Mouse (Mus musculus): ENCODE measurements around the gene Arhgap1. TPM values are rescaled to one million over a fixed set of nuclear protein-coding genes. Genes with fewer than 3 reads are reported as not detected.

The Arhgap1 gene
- polyA plus RNA-seq, 1 experiment from 2014 or later: 168 TPM

DNA sequence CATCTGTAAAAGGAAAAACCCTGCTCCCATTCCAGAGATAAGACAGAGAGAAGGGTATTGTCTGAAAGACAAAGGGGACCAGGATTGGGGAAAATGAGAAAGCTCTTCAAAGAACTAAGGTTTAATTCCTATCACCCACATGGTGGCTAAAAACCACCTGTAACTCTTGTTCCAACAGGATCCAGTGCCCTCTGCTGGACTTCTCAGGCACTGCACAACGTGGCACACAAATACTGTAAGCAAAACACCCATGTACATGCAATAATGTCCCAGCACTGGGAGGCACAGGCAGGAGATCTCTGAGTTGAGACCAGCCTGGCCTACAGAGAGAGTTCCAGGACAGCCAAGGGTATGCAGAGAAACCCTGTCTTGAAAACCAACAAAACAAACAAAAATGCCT, 2.9 kb upstream of the Arhgap1 start:
- WGBS: 28% methylated on average over 1 of the region's 1 CpGs
- ATAC-seq (ENCODE audit: insufficient number of reproducible peaks, low FRiP score): no peak
- Histone ChIP-seq H3K27me3 (replicated peaks) (no peaks in the 10 kb centered on the region), H3K36me3 (peaks cover 58% of the 10 kb centered on the region), H3K9ac (no peak overlapping the region), H3K9me3 (replicated peaks) (no peaks in the 10 kb centered on the region), H3K4me2 (no peak overlapping the region), H3K4me3 (no peak overlapping the region), H3K27ac (ENCODE audit: poor library complexity, severe bottlenecking) (no peak overlapping the region), H3K4me1 (replicated peaks) (peaks cover 18% of the 10 kb centered on the region)

GRCm38 (mm10) chr2:91649152-91649551, 508 bp upstream of the Arhgap1 start:
- no peak for ATAC-seq (ENCODE audit: insufficient number of reproducible peaks, low FRiP score)
- peak overlapping the region; percentile 59 for H3K27ac ChIP-seq (ENCODE audit: poor library complexity, severe bottlenecking)
- H3K4me2 ChIP-seq: peak overlapping the region; percentile 94
- no peaks in the 10 kb centered on the region for H3K27me3 ChIP-seq (replicated peaks)
- peaks cover 42% of the 10 kb centered on the region for H3K4me1 ChIP-seq (replicated peaks)
- H3K9me3 ChIP-seq (replicated peaks): no peaks in the 10 kb centered on the region
- 1% methylated on average over 15 of the region's 15 CpGs for WGBS
- peak overlapping the region; percentile 95 for H3K9ac ChIP-seq
- H3K36me3 ChIP-seq: peaks cover 48% of the 10 kb centered on the region
- peak overlapping the region; percentile 86 for H3K4me3 ChIP-seq

- peaks cover 55% of the 10 kb centered on the region for H3K4me1 ChIP-seq (replicated peaks)
- no peaks in the 10 kb centered on the region for H3K27me3 ChIP-seq (replicated peaks)
- H3K4me3 ChIP-seq: peak overlapping the region; percentile 86
- peak overlapping the region; percentile 85 for H3K4me2 ChIP-seq
- H3K36me3 ChIP-seq: peaks cover 48% of the 10 kb centered on the region
- H3K27ac ChIP-seq (ENCODE audit: poor library complexity, severe bottlenecking): peak overlapping the region; percentile 88
- peak; percentile 44 for ATAC-seq (ENCODE audit: insufficient number of reproducible peaks, low FRiP score)
- no peaks in the 10 kb centered on the region for H3K9me3 ChIP-seq (replicated peaks)
- 8% methylated on average over 16 of the region's 16 CpGs for WGBS
- H3K9ac ChIP-seq: peak overlapping the region; percentile 81
Observed at GRCm38 (mm10) chr2:91650360-91650995, 818 bp downstream of the Arhgap1 start.

DNA sequence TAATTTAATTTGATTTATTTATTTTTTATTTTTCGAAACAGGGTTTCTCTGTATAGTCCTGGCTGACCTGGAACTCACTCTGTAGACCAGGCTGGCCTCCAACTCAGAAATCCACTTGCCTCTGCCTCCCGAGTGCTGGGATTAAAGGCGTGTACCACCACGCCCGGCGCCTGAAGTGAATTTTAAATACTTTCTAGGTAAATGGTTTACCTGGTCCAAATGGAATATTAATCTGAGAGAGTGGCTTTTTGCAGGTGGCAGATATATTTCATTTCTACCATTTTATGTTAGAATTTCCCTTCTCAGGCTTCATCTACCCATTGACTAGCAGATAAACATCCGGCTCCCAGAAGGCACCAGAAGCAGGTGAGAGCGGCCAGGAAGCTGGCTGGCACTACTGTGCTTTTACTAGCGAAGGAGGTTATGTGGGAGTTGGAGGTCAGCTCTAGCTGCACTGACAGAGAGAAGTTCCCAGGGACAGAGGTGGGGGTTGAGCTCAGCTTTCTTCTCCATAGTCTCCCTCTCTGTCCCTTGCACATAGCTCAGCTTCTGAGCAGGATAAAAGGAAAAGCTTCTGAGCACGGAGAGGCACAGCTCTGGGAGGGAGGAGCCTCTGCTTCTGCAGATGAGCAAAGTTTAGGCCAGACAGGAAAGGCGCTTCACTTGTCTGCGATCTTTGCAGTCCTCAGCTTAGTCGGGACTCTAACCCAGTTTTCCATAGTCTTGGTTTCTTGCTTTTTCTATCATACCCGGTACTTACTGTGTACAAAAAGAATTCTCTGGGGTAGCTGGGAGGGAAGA, 2.0 kb downstream of the Arhgap1 start:
- peak overlapping the region; percentile 29; the same call in 1 of the 2 replicates for H3K9ac ChIP-seq

GRCm38 (mm10) chr2:91652863-91653262, 3.2 kb downstream of the Arhgap1 start:
- Histone ChIP-seq H3K4me3 (no peak overlapping the region), H3K27me3 (replicated peaks) (no peaks in the 10 kb centered on the region), H3K36me3 (peaks cover 48% of the 10 kb centered on the region), H3K9ac (peak overlapping the region; percentile 21; the same call in 1 of the 2 replicates), H3K27ac (ENCODE audit: poor library complexity, severe bottlenecking) (peak overlapping the region; percentile 79), H3K4me2 (peak overlapping the region; percentile 14), H3K9me3 (replicated peaks) (no peaks in the 10 kb centered on the region), H3K4me1 (replicated peaks) (peaks cover 72% of the 10 kb centered on the region)
- 26% methylated on average over 6 of the region's 6 CpGs for WGBS
- ATAC-seq (ENCODE audit: insufficient number of reproducible peaks, low FRiP score): no peak

More for the DNA sequence above, 2.0 kb downstream of the Arhgap1 start:
- H3K9me3 ChIP-seq (replicated peaks): no peaks in the 10 kb centered on the region
- ATAC-seq (ENCODE audit: insufficient number of reproducible peaks, low FRiP score): no peak
- WGBS: 72% methylated on average over 14 of the region's 14 CpGs
- peak overlapping the region; percentile 85 for H3K4me2 ChIP-seq
- no peaks in the 10 kb centered on the region for H3K27me3 ChIP-seq (replicated peaks)
- H3K36me3 ChIP-seq: peaks cover 48% of the 10 kb centered on the region
- H3K4me3 ChIP-seq: peak overlapping the region; percentile 6; the same call in 1 of the 2 replicates
- H3K4me1 ChIP-seq (replicated peaks): peaks cover 67% of the 10 kb centered on the region
- H3K27ac ChIP-seq (ENCODE audit: poor library complexity, severe bottlenecking): peak overlapping the region; percentile 39; the same call in 1 of the 2 replicates

- ATAC-seq (ENCODE audit: insufficient number of reproducible peaks, low FRiP score): no peak
- Histone ChIP-seq H3K27me3 (replicated peaks) (no peaks in the 10 kb centered on the region), H3K27ac (ENCODE audit: poor library complexity, severe bottlenecking) (peak overlapping the region; percentile 88), H3K9ac (0 out of 2 replicates have a peak overlapping the region, but pooled peaks have one; percentile 26), H3K36me3 (peaks cover 72% of the 10 kb centered on the region), H3K4me3 (no peak overlapping the region), H3K4me2 (no peak overlapping the region), H3K4me1 (replicated peaks) (peaks cover 64% of the 10 kb centered on the region), H3K9me3 (replicated peaks) (no peaks in the 10 kb centered on the region)
- 38% methylated on average over 5 of the region's 5 CpGs for WGBS
Observed at GRCm38 (mm10) chr2:91655388-91655787, 5.7 kb downstream of the Arhgap1 start.

DNA sequence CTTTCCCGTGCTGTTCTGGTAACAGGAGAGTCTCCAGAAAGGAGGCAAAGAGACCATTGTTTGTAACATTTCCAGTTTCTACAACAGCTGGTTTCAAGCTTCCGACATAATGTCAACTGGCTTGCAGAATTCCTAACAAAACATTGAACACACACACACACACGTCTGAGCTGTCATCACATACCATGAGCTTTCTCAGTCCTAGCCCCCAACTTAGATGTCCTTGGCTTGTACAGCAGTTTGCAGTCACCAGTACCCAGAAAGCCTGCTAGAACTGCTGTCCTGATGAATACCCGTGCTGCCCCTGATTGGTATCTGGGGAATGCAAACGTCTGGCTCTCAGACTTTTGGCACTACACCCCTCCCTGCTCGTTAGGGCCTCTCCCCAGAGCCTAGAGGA, 6.2 kb downstream of the Arhgap1 start:
- no peak overlapping the region for H3K4me3 ChIP-seq
- H3K9ac ChIP-seq: peak overlapping the region; percentile 21; the same call in 1 of the 2 replicates
- ATAC-seq (ENCODE audit: insufficient number of reproducible peaks, low FRiP score): peak; percentile 44; the same call in 1 of the 2 replicates
- no peaks in the 10 kb centered on the region for H3K27me3 ChIP-seq (replicated peaks)
- H3K36me3 ChIP-seq: peaks cover 74% of the 10 kb centered on the region
- H3K27ac ChIP-seq (ENCODE audit: poor library complexity, severe bottlenecking): peak overlapping the region; percentile 88
- 28% methylated on average over 6 of the region's 6 CpGs for WGBS
- peak overlapping the region; percentile 26; the same call in 1 of the 2 replicates for H3K4me2 ChIP-seq
- H3K4me1 ChIP-seq (replicated peaks): peaks cover 62% of the 10 kb centered on the region
- no peaks in the 10 kb centered on the region for H3K9me3 ChIP-seq (replicated peaks)

- Histone ChIP-seq H3K9me3 (replicated peaks) (no peaks in the 10 kb centered on the region), H3K4me1 (replicated peaks) (peaks cover 54% of the 10 kb centered on the region), H3K27me3 (replicated peaks) (no peaks in the 10 kb centered on the region), H3K4me3 (no peak overlapping the region), H3K27ac (ENCODE audit: poor library complexity, severe bottlenecking) (peak overlapping the region; percentile 20; the same call in 1 of the 2 replicates), H3K9ac (peak overlapping the region; percentile 32), H3K4me2 (no peak overlapping the region), H3K36me3 (peaks cover 84% of the 10 kb centered on the region)
- ATAC-seq (ENCODE audit: insufficient number of reproducible peaks, low FRiP score): no peak
- 52% methylated on average over 8 of the region's 8 CpGs for WGBS
Observed at GRCm38 (mm10) chr2:91656774-91657173, 7.1 kb downstream of the Arhgap1 start.

GRCm38 (mm10) chr2:91659657-91660056, 10.0 kb downstream of the Arhgap1 start:
- H3K9ac ChIP-seq: no peak overlapping the region
- peaks cover 26% of the 10 kb centered on the region for H3K4me1 ChIP-seq (replicated peaks)
- peaks cover 96% of the 10 kb centered on the region for H3K36me3 ChIP-seq
- H3K4me3 ChIP-seq: no peak overlapping the region
- H3K27me3 ChIP-seq (replicated peaks): no peaks in the 10 kb centered on the region
- H3K9me3 ChIP-seq (replicated peaks): no peaks in the 10 kb centered on the region
- WGBS: 94% methylated on average over 8 of the region's 8 CpGs
- H3K4me2 ChIP-seq: no peak overlapping the region
- H3K27ac ChIP-seq (ENCODE audit: poor library complexity, severe bottlenecking): no peak overlapping the region
- no peak for ATAC-seq (ENCODE audit: insufficient number of reproducible peaks, low FRiP score)

DNA sequence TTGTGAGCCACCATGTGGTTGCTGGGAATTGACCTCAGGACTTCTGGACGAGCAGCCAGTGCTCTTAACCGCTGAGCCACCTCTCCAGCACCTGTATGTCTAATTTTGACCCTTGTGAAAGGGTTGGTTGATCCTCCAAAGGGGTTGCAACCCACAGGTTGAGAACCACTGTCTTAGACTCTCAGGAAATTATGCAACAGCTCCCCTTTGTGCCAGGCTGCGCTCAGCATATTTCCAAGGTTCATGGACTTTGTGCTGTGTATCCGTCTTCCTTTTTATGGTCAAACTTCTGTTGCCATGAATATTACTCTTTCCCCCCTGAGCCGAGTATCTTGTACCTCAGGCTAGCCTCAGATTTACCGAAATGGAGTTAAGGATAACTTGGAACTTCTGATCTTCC, 11.3 kb downstream of the Arhgap1 start:
- no peaks in the 10 kb centered on the region for H3K27me3 ChIP-seq (replicated peaks)
- H3K4me1 ChIP-seq (replicated peaks): peaks cover 13% of the 10 kb centered on the region
- H3K9ac ChIP-seq: no peak overlapping the region
- no peak for ATAC-seq (ENCODE audit: insufficient number of reproducible peaks, low FRiP score)
- no peak overlapping the region for H3K4me3 ChIP-seq
- no peak overlapping the region for H3K27ac ChIP-seq (ENCODE audit: poor library complexity, severe bottlenecking)
- no peak overlapping the region for H3K4me2 ChIP-seq
- H3K9me3 ChIP-seq (replicated peaks): no peaks in the 10 kb centered on the region
- WGBS: 90% methylated on average over 6 of the region's 6 CpGs
- H3K36me3 ChIP-seq: peaks cover 92% of the 10 kb centered on the region

DNA sequence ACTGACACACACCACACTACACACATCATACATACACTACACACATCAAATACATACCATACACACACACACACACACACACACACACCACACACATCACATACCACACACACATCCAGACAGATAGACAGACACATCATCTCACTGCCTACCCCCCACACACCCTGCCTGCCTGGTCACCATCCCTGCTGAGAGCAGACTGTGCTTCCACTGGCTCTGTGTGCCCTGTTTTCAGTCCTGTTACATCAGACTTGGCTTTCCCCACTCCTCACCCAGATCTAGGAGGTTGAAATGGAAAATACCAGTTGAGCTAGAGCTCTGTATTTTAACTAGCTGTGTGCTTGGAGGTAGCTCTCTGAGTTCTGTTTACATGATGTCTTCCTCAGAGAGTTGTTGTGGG, 15.1 kb downstream of the Arhgap1 start:
- Histone ChIP-seq H3K27ac (ENCODE audit: poor library complexity, severe bottlenecking) (no peak overlapping the region), H3K9ac (no peak overlapping the region), H3K4me1 (replicated peaks) (peaks cover 4% of the 10 kb centered on the region; the same call in 1 of the 2 replicates), H3K36me3 (peaks cover 91% of the 10 kb centered on the region), H3K4me2 (no peak overlapping the region), H3K27me3 (replicated peaks) (no peaks in the 10 kb centered on the region), H3K9me3 (replicated peaks) (no peaks in the 10 kb centered on the region), H3K4me3 (no peak overlapping the region)
- ATAC-seq (ENCODE audit: insufficient number of reproducible peaks, low FRiP score): no peak

Measured in heart, embryonic 12.5 days (tissue).